Mouse (Mus musculus) bone marrow, adult 2 months (tissue): ENCODE results near the gene Pex11g. TPM values are rescaled to one million over a fixed set of nuclear protein-coding genes. Genes with fewer than 3 reads are reported as not detected.

ENCODE experiments used
- H3K27ac ChIP-seq: fragments of 200-500 bp; 2 replicates; pipeline ENCODE4 v1.5.1; 2012; ENCODE audit warnings: low read depth, mild to moderate bottlenecking, control low read depth, inconsistent platforms, low read length; ENCODE audit not compliant: control insufficient read depth, poor library complexity, insufficient read depth
- H3K4me1 ChIP-seq: fragments of 200-500 bp; 2 replicates; pipeline ENCODE4 v1.6.1; 2011; ENCODE audit warnings: low read length; ENCODE audit not compliant: control insufficient read depth, insufficient read depth
- H3K4me3 ChIP-seq: fragments of 200-500 bp; replicated peaks from 2 replicates; pipeline ENCODE3; 2011; ENCODE audit warnings: mild to moderate bottlenecking, low read depth, low read length, control low read depth; ENCODE audit not compliant: control insufficient read depth
- CTCF ChIP-seq: fragments of 200-500 bp; IDR thresholded peaks from 2 replicates; pipeline ENCODE4 v1.5.1; 2011; ENCODE audit warnings: low read length, control low read depth; ENCODE audit not compliant: control insufficient read depth, insufficient read depth
- POLR2A ChIP-seq: fragments of 200-500 bp; IDR thresholded peaks from 2 replicates; pipeline ENCODE4 v1.6.1; 2011; ENCODE audit warnings: low read depth, mild to moderate bottlenecking, control low read depth, low read length, borderline replicate concordance; ENCODE audit not compliant: control insufficient read depth
- WGBS: fragments of 180-500 bp; shearing (Covaris S2); methylation state at CpG from one replicate; pipeline ENCODE4 v1.1.7; 2018; 5-methylcytosine and 5-hydroxymethylcytosine counted together
- polyA plus RNA-seq: library from polyadenylated mRNA; stranded (reverse); fragments of >200 nt; gene quantifications from 2 replicates; pipeline ENCODE4 v1.2.4, GENCODE M21; 2011; ENCODE audit warnings: low replicate concordance; ENCODE audit not compliant: missing spikeins, insufficient read depth, insufficient read length

Gene Pex11g
- polyA plus RNA-seq, 1 experiment: 2.6 TPM

GRCm38 (mm10) chr8:3468838-3469237 lies 1.4 kb upstream of the Pex11g start:
- no peak overlapping the region for H3K4me3 ChIP-seq
- TF ChIP-seq POLR2A (no peak), CTCF (no peak)
- H3K4me1 ChIP-seq: no peaks in the 10 kb centered on the region; the same call in 1 of the 2 replicates
- no peak overlapping the region for H3K27ac ChIP-seq
- 71% methylated on average over 1 of the region's 1 CpGs for WGBS

- WGBS: 46% methylated on average over 9 of the region's 9 CpGs
- peak overlapping the region; percentile 92 for H3K4me3 ChIP-seq
- no peak overlapping the region for H3K27ac ChIP-seq
- TF ChIP-seq CTCF (no peak), POLR2A (no peak)
- H3K4me1 ChIP-seq: no peaks in the 10 kb centered on the region; the same call in 1 of the 2 replicates
These were observed 536 bp upstream of the Pex11g start for GRCm38 (mm10) chr8:3467886-3468545.

- TF ChIP-seq POLR2A (no peak), CTCF (peak; percentile 60)
- 71% methylated on average over 5 of the region's 5 CpGs for WGBS
- Histone ChIP-seq H3K4me3 (no peak overlapping the region), H3K27ac (no peak overlapping the region), H3K4me1 (peaks cover 2% of the 10 kb centered on the region; the same call in 1 of the 2 replicates)
These were observed 3.2 kb downstream of the Pex11g start for GRCm38 (mm10) chr8:3464309-3464708.

GRCm38 (mm10) chr8:3463248-3463647 lies 4.2 kb downstream of the Pex11g start:
- Histone ChIP-seq H3K4me1 (peaks cover 2% of the 10 kb centered on the region; the same call in 1 of the 2 replicates), H3K27ac (no peak overlapping the region), H3K4me3 (no peak overlapping the region)
- 81% methylated on average over 2 of the region's 2 CpGs for WGBS
- TF ChIP-seq POLR2A (no peak), CTCF (no peak)

DNA sequence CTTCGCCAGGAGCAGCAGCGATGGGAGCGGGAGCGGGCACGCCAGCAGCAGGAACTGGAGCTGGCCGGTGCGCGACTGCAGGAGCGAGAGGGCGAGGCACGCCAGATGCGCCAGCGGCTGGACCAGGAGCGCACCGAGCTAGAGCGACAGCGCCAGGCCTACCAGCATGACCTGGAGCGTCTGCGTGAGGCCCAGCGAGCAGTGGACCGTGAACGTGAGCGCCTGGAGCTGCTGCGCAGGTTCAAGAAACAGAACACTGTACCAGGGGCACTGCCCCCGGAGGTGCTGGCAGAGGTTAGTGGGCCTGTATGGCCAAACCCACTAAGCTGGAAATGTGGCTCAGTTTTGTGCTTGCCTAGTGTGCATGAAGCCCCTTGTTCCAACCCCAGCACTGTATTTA lies 15.5 kb downstream of the Pex11g start:
- no peak overlapping the region for H3K4me3 ChIP-seq
- H3K27ac ChIP-seq: no peak overlapping the region
- WGBS: 93% methylated on average over 25 of the region's 25 CpGs
- TF ChIP-seq CTCF (no peak), POLR2A (no peak)
- H3K4me1 ChIP-seq: no peaks in the 10 kb centered on the region

- TF ChIP-seq POLR2A: no peak
- peak; percentile 82 for TF ChIP-seq CTCF
- Histone ChIP-seq H3K4me1 (no peaks in the 10 kb centered on the region), H3K4me3 (no peak overlapping the region), H3K27ac (no peak overlapping the region)
- 55% methylated on average over 5 of the region's 5 CpGs for WGBS
These were observed 16.8 kb downstream of the Pex11g start for GRCm38 (mm10) chr8:3450670-3451069.

- Histone ChIP-seq H3K4me1 (no peaks in the 10 kb centered on the region), H3K27ac (no peak overlapping the region), H3K4me3 (no peak overlapping the region)
- WGBS: 85% methylated on average over 2 of the region's 2 CpGs
- TF ChIP-seq POLR2A (no peak), CTCF (no peak)
These were observed 18.3 kb downstream of the Pex11g start for GRCm38 (mm10) chr8:3449226-3449625.

DNA sequence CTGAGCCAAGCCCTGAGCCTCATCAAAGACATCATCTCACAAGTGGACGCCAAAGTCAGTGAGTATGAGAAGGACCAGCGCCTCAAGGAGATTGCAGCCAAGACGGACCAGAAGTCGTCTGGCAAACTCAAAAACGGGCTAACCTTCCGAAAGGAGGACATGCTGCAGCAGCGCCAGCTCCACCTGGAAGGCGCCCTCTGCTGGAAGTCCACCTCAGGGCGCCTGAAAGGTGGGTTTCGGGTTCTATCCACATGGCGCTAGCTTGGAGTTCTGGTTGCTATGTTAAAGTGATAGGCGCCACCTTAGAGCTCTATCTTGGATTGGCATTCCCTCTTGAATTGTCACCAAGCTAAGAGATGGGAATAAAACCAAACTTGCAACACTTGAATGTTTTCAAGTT lies 28.0 kb downstream of the Pex11g start:
- Histone ChIP-seq H3K27ac (no peak overlapping the region), H3K4me1 (no peaks in the 10 kb centered on the region), H3K4me3 (no peak overlapping the region)
- TF ChIP-seq POLR2A (no peak), CTCF (peak; percentile 32; the same call in 1 of the 2 replicates)
- 81% methylated on average over 12 of the region's 12 CpGs for WGBS
